Mouse (Mus musculus) C2C12 (cell line): Measurements from ENCODE around the gene Cyp4f15.

Experiments
- CTCF ChIP-seq: IDR thresholded peaks from one replicate; pipeline ENCODE4 v1.5.1; 2011; ENCODE audit not compliant: control insufficient read depth, insufficient read depth, insufficient read length
- USF1 ChIP-seq: IDR thresholded peaks from one replicate; pipeline ENCODE4 v1.6.1; 2011; ENCODE audit warnings: low read depth, mild to moderate bottlenecking, control low read depth, moderate library complexity

DNA sequence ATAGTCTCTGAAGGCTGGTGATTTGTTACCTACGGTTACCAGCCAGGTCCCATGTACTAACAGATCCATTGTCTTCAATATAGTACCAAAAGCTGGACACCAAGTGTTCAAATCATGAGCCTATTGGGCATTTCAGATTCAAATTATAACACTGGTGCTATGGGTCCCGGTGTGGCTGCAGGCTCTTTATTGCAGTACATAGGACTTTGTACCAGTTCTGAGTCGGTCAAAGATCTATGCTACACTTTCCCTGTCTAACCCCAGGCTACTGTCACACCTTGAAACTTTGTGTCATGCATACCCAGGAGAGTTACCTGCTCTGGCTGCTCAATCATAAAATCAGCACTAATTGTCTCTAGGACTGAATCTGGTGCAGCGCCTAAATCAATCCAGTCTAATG lies 31.6 kb upstream of the Cyp4f15 start:
- TF ChIP-seq CTCF (no peak), USF1 (no peak)
